Mouse (Mus musculus) bone marrow macrophage, adult 2 months (primary cell): ENCODE data around the gene Sgpl1.

Experiments
- CTCF ChIP-seq: IDR thresholded peaks from 2 replicates; pipeline ENCODE4 v1.5.1; 2012; ENCODE audit warnings: low read depth, mild to moderate bottlenecking, low read length, moderate library complexity
- POLR2A ChIP-seq: IDR thresholded peaks from 2 replicates; pipeline ENCODE4 v1.6.1; 2012; ENCODE audit warnings: mild to moderate bottlenecking, low read depth, low read length, borderline replicate concordance

DNA sequence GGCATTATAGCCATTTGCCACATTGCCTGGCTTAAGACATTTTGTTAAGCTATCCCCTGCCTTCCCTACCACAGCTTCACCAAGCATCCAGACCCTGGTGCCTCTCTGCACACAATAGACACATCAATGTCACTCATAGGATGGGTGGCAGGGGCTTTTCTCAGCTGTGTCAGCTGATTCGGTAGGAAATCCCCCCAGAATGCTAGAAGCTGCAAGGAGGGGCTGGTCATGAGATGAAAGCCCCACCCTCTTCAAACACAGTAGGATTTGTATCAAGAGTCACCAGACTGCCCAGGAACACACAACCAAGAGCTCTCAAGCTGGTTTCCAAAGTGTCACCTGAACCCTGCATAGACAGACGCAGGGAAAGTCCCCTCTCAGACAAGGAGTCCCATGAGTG, 20.9 kb upstream of the Sgpl1 start:
- no peak for TF ChIP-seq POLR2A
- no peak for TF ChIP-seq CTCF
